Mouse (Mus musculus): ENCODE data around the gene Zscan22.
A peak's percentile ranks its signal among the peaks of the same experiment; 100 is the strongest.
"Not testable (repeated sequence)": the region's sequence is repeated elsewhere in the genome, so short reads cannot be mapped to it uniquely, and the experiment has no call there.

Zscan22 gene

GRCm38 (mm10) chr7:12897655-12898410 is at the start of gene Zscan22:
Gene Zscan22, plus strand, starts transcription at chr7:12897815.
- DNase-seq (ENCODE audit: low spot score): peak; percentile 91

- no peak for DNase-seq (ENCODE audit: low spot score)
Observed at GRCm38 (mm10) chr7:12874301-12874700, 23.3 kb upstream of the Zscan22 start.

- no peak for DNase-seq (ENCODE audit: low spot score)
Observed at GRCm38 (mm10) chr7:12880036-12880435, 17.6 kb upstream of the Zscan22 start.

GRCm38 (mm10) chr7:12880497-12880896 is 17.1 kb upstream of the Zscan22 start:
- not testable (repeated sequence) for DNase-seq (ENCODE audit: low spot score)

GRCm38 (mm10) chr7:12880911-12881660 is 16.5 kb upstream of the Zscan22 start, which contains the start of gene Zfp128:
Gene Zfp128, plus strand, starts transcription at chr7:12881177.
- DNase-seq (ENCODE audit: low spot score): peak; percentile 92

- no peak for DNase-seq (ENCODE audit: low spot score)
Observed at GRCm38 (mm10) chr7:12886563-12887266, 10.9 kb upstream of the Zscan22 start.

GRCm38 (mm10) chr7:12887585-12887984 is 10.0 kb upstream of the Zscan22 start:
- DNase-seq (ENCODE audit: low spot score): no peak

GRCm38 (mm10) chr7:12890928-12891327 is 6.7 kb upstream of the Zscan22 start:
- DNase-seq (ENCODE audit: low spot score): no peak

- no peak for DNase-seq (ENCODE audit: low spot score)
Observed at GRCm38 (mm10) chr7:12891334-12891733, 6.3 kb upstream of the Zscan22 start.

- DNase-seq (ENCODE audit: low spot score): no peak
Observed at GRCm38 (mm10) chr7:12901517-12901916, 3.9 kb downstream of the Zscan22 start.

GRCm38 (mm10) chr7:12903623-12904022 is 6.0 kb downstream of the Zscan22 start:
- DNase-seq (ENCODE audit: low spot score): no peak

GRCm38 (mm10) chr7:12905146-12905545 is 7.5 kb downstream of the Zscan22 start:
- DNase-seq (ENCODE audit: low spot score): no peak

GRCm38 (mm10) chr7:12909498-12909962 is 11.9 kb downstream of the Zscan22 start:
- DNase-seq (ENCODE audit: low spot score): peak; percentile 52

GRCm38 (mm10) chr7:12910181-12910668 is 12.6 kb downstream of the Zscan22 start:
- peak; percentile 25 for DNase-seq (ENCODE audit: low spot score)

- no peak for DNase-seq (ENCODE audit: low spot score)
Observed at GRCm38 (mm10) chr7:12913556-12913955, 15.9 kb downstream of the Zscan22 start.

GRCm38 (mm10) chr7:12920495-12920894 is 22.9 kb downstream of the Zscan22 start:
- not testable (repeated sequence) for DNase-seq (ENCODE audit: low spot score)

GRCm38 (mm10) chr7:12921318-12921704 is 23.7 kb downstream of the Zscan22 start:
- DNase-seq (ENCODE audit: low spot score): no peak

- DNase-seq (ENCODE audit: low spot score): peak; percentile 98
Observed at GRCm38 (mm10) chr7:12921705-12922465, 24.3 kb downstream of the Zscan22 start, which contains the start of gene Rps5. Gene Rps5, plus strand, starts transcription at chr7:12922290.

- no peak for DNase-seq (ENCODE audit: low spot score)
Observed at GRCm38 (mm10) chr7:12922729-12923128, 25.1 kb downstream of the Zscan22 start.

- no peak for DNase-seq (ENCODE audit: low spot score)
Observed at GRCm38 (mm10) chr7:12926316-12926715, 28.7 kb downstream of the Zscan22 start.

GRCm38 (mm10) chr7:12927191-12927680 is 29.6 kb downstream of the Zscan22 start, which contains the start of gene Rnf225:
Gene Rnf225, plus strand, starts transcription at chr7:12927416.
- no peak for DNase-seq (ENCODE audit: low spot score)
